Mouse (Mus musculus): ENCODE measurements at regions not wholly inside any gene's neighbourhood (a gene's known extent, or its start where the extent isn't known, plus 50 kb on each side); places are given as distances from the start of the nearest gene placed in this dataset.

GRCm38 (mm10) chr16:23780440-23781231, 110.1 kb downstream of the Sst start:
- no peak overlapping the region for H3K4me3 ChIP-seq (ENCODE audit: low read length)
- no peak overlapping the region for H3K27ac ChIP-seq (ENCODE audit: low read length)
- no peaks in the 10 kb centered on the region for H3K36me3 ChIP-seq (ENCODE audit: control insufficient read depth, insufficient read depth, low read length)
- H3K4me2 ChIP-seq (ENCODE audit: low read depth, low read length) = 0 out of 2 replicates have a peak overlapping the region, but pooled peaks have one; percentile 10
- H3K27me3 ChIP-seq (ENCODE audit: control insufficient read depth, insufficient read depth, low read depth, low read length) = no peaks in the 10 kb centered on the region
- H3K9me3 ChIP-seq (ENCODE audit: control insufficient read depth, low read length) = no peaks in the 10 kb centered on the region
- no peak overlapping the region for H3K9ac ChIP-seq (ENCODE audit: low read length)
- no peak for ATAC-seq (ENCODE audit: low read depth)
- peaks cover 6% of the 10 kb centered on the region; the same call in 1 of the 2 replicates for H3K4me1 ChIP-seq (replicated peaks; ENCODE audit: control insufficient read depth, insufficient read depth, low read length)
- WGBS = 48% methylated on average over 14 of the region's 14 CpGs

DNA sequence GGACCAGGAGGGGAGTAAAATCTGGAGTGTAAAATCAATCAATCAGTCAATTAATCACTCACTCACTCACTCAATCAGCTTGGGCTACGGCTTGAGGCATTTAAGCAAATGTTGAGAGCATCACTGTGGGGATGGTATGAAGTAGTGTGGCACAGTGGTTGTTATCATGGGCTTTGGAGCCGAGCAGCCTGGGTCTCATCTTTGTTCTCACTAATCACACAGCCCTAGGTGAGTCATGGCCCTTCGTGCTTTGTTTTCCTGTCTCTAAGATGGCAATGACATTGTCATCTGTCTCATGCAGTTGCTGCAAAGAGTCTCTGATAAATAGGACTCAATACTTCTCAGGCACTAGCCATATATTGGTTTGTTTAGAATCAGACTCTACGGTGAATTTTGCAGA, 112.9 kb downstream of the Sst start:
- H3K9ac ChIP-seq (ENCODE audit: low read length) = no peak overlapping the region
- H3K36me3 ChIP-seq (ENCODE audit: control insufficient read depth, insufficient read depth, low read length) = no peaks in the 10 kb centered on the region
- ATAC-seq (ENCODE audit: low read depth) = no peak
- no peaks in the 10 kb centered on the region for H3K27me3 ChIP-seq (ENCODE audit: control insufficient read depth, insufficient read depth, low read depth, low read length)
- H3K4me2 ChIP-seq (ENCODE audit: low read depth, low read length) = no peak overlapping the region
- 56% methylated on average over 4 of the region's 4 CpGs for WGBS
- peaks cover 6% of the 10 kb centered on the region; the same call in 1 of the 2 replicates for H3K4me1 ChIP-seq (replicated peaks; ENCODE audit: control insufficient read depth, insufficient read depth, low read length)
- no peak overlapping the region for H3K27ac ChIP-seq (ENCODE audit: low read length)
- H3K4me3 ChIP-seq (ENCODE audit: low read length) = no peak overlapping the region
- no peaks in the 10 kb centered on the region for H3K9me3 ChIP-seq (ENCODE audit: control insufficient read depth, low read length)

GRCm38 (mm10) chr16:23777041-23777440, 113.7 kb downstream of the Sst start:
- WGBS = 34% methylated on average over 2 of the region's 2 CpGs
- Histone ChIP-seq H3K4me2 (ENCODE audit: low read depth, low read length) (no peak overlapping the region), H3K27ac (ENCODE audit: low read length) (no peak overlapping the region), H3K4me1 (replicated peaks; ENCODE audit: control insufficient read depth, insufficient read depth, low read length) (peaks cover 6% of the 10 kb centered on the region; the same call in 1 of the 2 replicates), H3K9ac (ENCODE audit: low read length) (no peak overlapping the region), H3K36me3 (ENCODE audit: control insufficient read depth, insufficient read depth, low read length) (no peaks in the 10 kb centered on the region), H3K9me3 (ENCODE audit: control insufficient read depth, low read length) (no peaks in the 10 kb centered on the region), H3K4me3 (ENCODE audit: low read length) (no peak overlapping the region), H3K27me3 (ENCODE audit: control insufficient read depth, insufficient read depth, low read depth, low read length) (no peaks in the 10 kb centered on the region)
- ATAC-seq (ENCODE audit: low read depth) = no peak

- no peaks in the 10 kb centered on the region for H3K27me3 ChIP-seq (ENCODE audit: control insufficient read depth, insufficient read depth, low read depth, low read length)
- no peak overlapping the region for H3K4me2 ChIP-seq (ENCODE audit: low read depth, low read length)
- peaks cover 6% of the 10 kb centered on the region; the same call in 1 of the 2 replicates for H3K4me1 ChIP-seq (replicated peaks; ENCODE audit: control insufficient read depth, insufficient read depth, low read length)
- H3K9ac ChIP-seq (ENCODE audit: low read length) = no peak overlapping the region
- WGBS = 19% methylated on average over 1 of the region's 1 CpGs
- no peak overlapping the region for H3K4me3 ChIP-seq (ENCODE audit: low read length)
- ATAC-seq (ENCODE audit: low read depth) = no peak
- no peaks in the 10 kb centered on the region for H3K9me3 ChIP-seq (ENCODE audit: control insufficient read depth, low read length)
- H3K36me3 ChIP-seq (ENCODE audit: control insufficient read depth, insufficient read depth, low read length) = no peaks in the 10 kb centered on the region
- no peak overlapping the region for H3K27ac ChIP-seq (ENCODE audit: low read length)
These were observed 114.3 kb downstream of the Sst start for GRCm38 (mm10) chr16:23776501-23776900.

DNA sequence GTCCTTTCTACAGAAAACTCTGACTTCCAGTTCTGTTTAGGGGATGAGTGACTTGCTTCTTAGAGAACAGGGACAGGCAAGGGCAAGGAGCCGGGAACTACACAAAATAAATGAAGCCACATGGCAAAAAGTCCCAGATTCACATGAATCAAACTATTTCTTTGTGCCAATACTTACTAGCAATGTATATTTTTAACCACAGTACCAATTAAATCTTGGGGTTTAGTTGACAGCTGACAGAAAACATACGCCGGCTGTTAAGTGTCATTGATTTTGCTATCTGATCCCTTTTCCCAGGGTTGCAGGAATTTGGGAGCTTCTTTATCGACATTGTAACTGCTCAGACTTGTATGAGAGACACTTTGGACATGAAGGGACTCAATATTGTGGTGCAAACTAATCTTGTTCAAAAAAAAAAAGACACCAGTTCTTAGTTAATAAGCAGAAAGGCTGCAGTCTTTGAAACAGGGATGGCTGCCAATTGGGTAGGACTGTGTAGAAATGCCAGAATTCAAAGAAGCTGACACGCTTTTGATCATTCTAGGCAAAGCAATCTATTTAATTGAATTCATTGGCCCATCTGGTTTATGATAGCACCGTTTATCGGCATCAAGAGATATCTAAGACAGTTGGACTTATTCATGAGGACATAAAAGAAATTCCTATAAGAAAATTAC, 132.5 kb downstream of the Sst start:
- Histone ChIP-seq H3K36me3 (ENCODE audit: control insufficient read depth, insufficient read depth, low read length) (no peaks in the 10 kb centered on the region), H3K27ac (ENCODE audit: low read length) (no peak overlapping the region), H3K4me1 (replicated peaks; ENCODE audit: control insufficient read depth, insufficient read depth, low read length) (no peaks in the 10 kb centered on the region; the same call in 1 of the 2 replicates), H3K27me3 (ENCODE audit: control insufficient read depth, insufficient read depth, low read depth, low read length) (no peaks in the 10 kb centered on the region), H3K4me2 (ENCODE audit: low read depth, low read length) (no peak overlapping the region), H3K9me3 (ENCODE audit: control insufficient read depth, low read length) (no peaks in the 10 kb centered on the region), H3K4me3 (ENCODE audit: low read length) (no peak overlapping the region), H3K9ac (ENCODE audit: low read length) (no peak overlapping the region)
- 49% methylated on average over 7 of the region's 7 CpGs for WGBS
- ATAC-seq (ENCODE audit: low read depth) = peak; percentile 59

GRCm38 (mm10) chr16:23737026-23737425, 153.7 kb downstream of the Sst start:
- Histone ChIP-seq H3K9me3 (ENCODE audit: control insufficient read depth, low read length) (no peaks in the 10 kb centered on the region), H3K4me1 (replicated peaks; ENCODE audit: control insufficient read depth, insufficient read depth, low read length) (no peaks in the 10 kb centered on the region), H3K4me3 (ENCODE audit: low read length) (no peak overlapping the region), H3K9ac (ENCODE audit: low read length) (no peak overlapping the region), H3K4me2 (ENCODE audit: low read depth, low read length) (no peak overlapping the region), H3K27me3 (ENCODE audit: control insufficient read depth, insufficient read depth, low read depth, low read length) (no peaks in the 10 kb centered on the region), H3K36me3 (ENCODE audit: control insufficient read depth, insufficient read depth, low read length) (no peaks in the 10 kb centered on the region), H3K27ac (ENCODE audit: low read length) (no peak overlapping the region)
- ATAC-seq (ENCODE audit: low read depth) = no peak
- 24% methylated on average over 3 of the region's 3 CpGs for WGBS

DNA sequence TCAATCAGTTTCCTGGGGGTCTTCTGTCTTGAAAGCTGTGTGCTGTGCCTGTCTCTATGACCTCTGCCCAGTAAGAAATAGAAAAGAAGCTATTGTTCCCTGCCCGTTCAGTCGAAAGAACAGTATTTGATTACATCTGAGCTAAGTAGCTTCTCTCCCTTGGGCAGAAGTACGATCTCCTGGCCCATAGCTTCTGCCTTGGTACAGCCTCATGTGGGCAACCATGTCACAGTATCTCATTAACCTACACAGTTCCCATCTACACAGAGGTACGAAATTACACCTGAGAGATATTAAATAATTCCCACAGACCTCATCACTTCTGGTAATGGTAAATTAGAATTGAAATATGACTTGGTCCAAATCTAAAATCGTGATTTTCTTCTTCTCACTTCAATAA, 155.0 kb downstream of the Sst start:
- Histone ChIP-seq H3K36me3 (ENCODE audit: control insufficient read depth, insufficient read depth, low read length) (no peaks in the 10 kb centered on the region), H3K4me3 (ENCODE audit: low read length) (no peak overlapping the region), H3K9me3 (ENCODE audit: control insufficient read depth, low read length) (no peaks in the 10 kb centered on the region), H3K27me3 (ENCODE audit: control insufficient read depth, insufficient read depth, low read depth, low read length) (no peaks in the 10 kb centered on the region), H3K4me1 (replicated peaks; ENCODE audit: control insufficient read depth, insufficient read depth, low read length) (no peaks in the 10 kb centered on the region), H3K4me2 (ENCODE audit: low read depth, low read length) (no peak overlapping the region), H3K27ac (ENCODE audit: low read length) (no peak overlapping the region), H3K9ac (ENCODE audit: low read length) (no peak overlapping the region)
- ATAC-seq (ENCODE audit: low read depth) = no peak
- WGBS = 59% methylated on average over 5 of the region's 5 CpGs

GRCm38 (mm10) chr16:23726562-23726961, 164.2 kb downstream of the Sst start:
- 82% methylated on average over 4 of the region's 4 CpGs for WGBS
- no peak for ATAC-seq (ENCODE audit: low read depth)

GRCm38 (mm10) chr16:23721745-23722144, 169.0 kb downstream of the Sst start:
- peak; percentile 79 for ATAC-seq (ENCODE audit: low read depth)
- H3K27me3 ChIP-seq (ENCODE audit: control insufficient read depth, insufficient read depth, low read depth, low read length) = no peaks in the 10 kb centered on the region

More at GRCm38 (mm10) chr16:23726562-23726961, 164.2 kb downstream of the Sst start:
- H3K27me3 ChIP-seq (ENCODE audit: control insufficient read depth, insufficient read depth, low read depth, low read length) = no peaks in the 10 kb centered on the region
- no peaks in the 10 kb centered on the region for H3K9me3 ChIP-seq (ENCODE audit: control insufficient read depth, low read length)
- no peak overlapping the region for H3K27ac ChIP-seq (ENCODE audit: low read length)
- no peak overlapping the region for H3K4me2 ChIP-seq (ENCODE audit: low read depth, low read length)
- no peaks in the 10 kb centered on the region for H3K4me1 ChIP-seq (replicated peaks; ENCODE audit: control insufficient read depth, insufficient read depth, low read length)
- no peak overlapping the region for H3K4me3 ChIP-seq (ENCODE audit: low read length)
- H3K36me3 ChIP-seq (ENCODE audit: control insufficient read depth, insufficient read depth, low read length) = no peaks in the 10 kb centered on the region
- H3K9ac ChIP-seq (ENCODE audit: low read length) = no peak overlapping the region

More at GRCm38 (mm10) chr16:23721745-23722144, 169.0 kb downstream of the Sst start:
- Histone ChIP-seq H3K4me2 (ENCODE audit: low read depth, low read length) (no peak overlapping the region), H3K9me3 (ENCODE audit: control insufficient read depth, low read length) (no peaks in the 10 kb centered on the region; the same call in 1 of the 2 replicates), H3K27ac (ENCODE audit: low read length) (no peak overlapping the region), H3K9ac (ENCODE audit: low read length) (no peak overlapping the region), H3K4me1 (replicated peaks; ENCODE audit: control insufficient read depth, insufficient read depth, low read length) (no peaks in the 10 kb centered on the region), H3K36me3 (ENCODE audit: control insufficient read depth, insufficient read depth, low read length) (no peaks in the 10 kb centered on the region), H3K4me3 (ENCODE audit: low read length) (no peak overlapping the region)
